Mouse (Mus musculus) gastrocnemius, postnatal 14 days (tissue): Measurements from ENCODE around the gene Tmem50a. TPM values are rescaled to one million over a fixed set of nuclear protein-coding genes. Genes with fewer than 3 reads are reported as not detected.

Source experiments
- DNase-seq: peaks from one replicate; pipeline ENCODE4 v3.0.0; 2021; ENCODE audit warnings: mixed read lengths
- intact Hi-C: fragments of 180-260 bp; cut with DNase I; formaldehyde crosslinking; loops from one replicate; pipeline ENCODE4 v1.15.1; 2025; ENCODE audit warnings: low total_unique reads
- total RNA-seq, 2 experiments: library from RNA; stranded (reverse); gene quantifications; 2 replicates each; pipeline ENCODE4 v1.2.3; 2021

Tmem50a gene
- total RNA-seq, 2 experiments from 2014 or later: 41.1 to 45.9 TPM

DNA sequence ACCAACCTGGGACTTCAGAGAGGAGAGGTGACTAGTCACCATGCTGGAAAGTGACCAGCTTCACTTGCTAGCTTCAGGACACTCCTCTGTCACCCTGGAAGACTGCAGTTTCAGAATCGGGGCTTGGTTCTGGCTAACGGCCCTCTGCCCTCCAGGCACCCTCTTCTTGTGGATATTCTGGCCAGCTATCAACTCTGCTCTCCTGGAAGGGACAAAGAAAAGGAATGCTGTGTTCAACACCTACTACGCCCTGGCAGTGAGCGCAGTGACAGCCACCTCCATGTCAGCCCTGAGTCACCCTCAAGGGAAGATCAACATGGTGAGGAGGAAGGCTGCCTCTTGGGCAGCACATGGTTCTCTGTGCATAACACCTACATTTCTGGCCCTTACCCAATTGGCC, 30.5 kb downstream of the Tmem50a start:
- intact Hi-C loops: loop anchor here (5.0 kb wide), 2 partner anchors 92 to 342 kb away; no protein-coding TSS in a partner anchor
- no peak for DNase-seq

DNA sequence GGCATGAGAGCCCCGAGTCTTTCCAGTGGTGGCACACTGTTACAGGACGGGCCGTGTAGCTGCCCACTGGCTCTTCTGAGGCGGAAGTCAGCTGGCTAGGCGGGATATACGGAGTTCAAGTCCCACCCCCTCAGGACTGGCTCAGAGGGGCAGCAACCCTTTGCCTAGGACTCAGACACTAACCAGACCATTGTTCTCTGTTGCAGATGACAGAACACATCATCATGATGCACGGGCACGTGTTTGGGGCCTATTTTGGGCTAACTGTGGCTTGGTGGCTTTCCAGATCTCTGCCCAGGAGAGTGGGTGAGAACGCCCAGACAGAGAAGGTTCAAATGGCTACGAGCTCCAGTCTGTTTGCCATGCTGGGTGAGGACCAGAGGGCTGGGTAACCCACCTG, 31.0 kb downstream of the Tmem50a start:
- no peak for DNase-seq
- intact Hi-C loops: loop anchor here (5.0 kb wide), 2 partner anchors 92 to 342 kb away; no protein-coding TSS in a partner anchor

DNA sequence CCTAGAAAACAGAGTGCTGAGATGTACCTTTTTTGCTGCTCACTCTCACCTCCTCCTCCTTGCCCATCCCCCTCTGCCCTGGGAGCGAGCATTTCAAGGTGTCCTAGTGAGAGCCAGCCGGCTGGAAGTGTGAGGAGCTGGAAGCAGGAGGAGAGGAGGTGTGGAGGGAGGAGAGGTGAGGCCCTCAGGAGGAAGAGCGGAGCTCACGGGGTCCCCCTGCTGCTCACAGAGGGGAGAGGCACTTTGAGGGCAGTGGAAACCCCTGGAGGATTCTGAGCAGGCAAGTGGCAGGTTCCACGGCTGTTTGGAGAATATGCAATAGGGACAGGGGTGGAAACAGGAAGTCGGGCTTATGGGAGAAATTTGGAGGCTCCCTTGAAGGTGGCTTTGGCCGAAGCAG, 31.6 kb downstream of the Tmem50a start:
- intact Hi-C loops: loop anchor here (5.0 kb wide), 2 partner anchors 91 to 341 kb away; no protein-coding TSS in a partner anchor
- DNase-seq: peak; percentile 11

DNA sequence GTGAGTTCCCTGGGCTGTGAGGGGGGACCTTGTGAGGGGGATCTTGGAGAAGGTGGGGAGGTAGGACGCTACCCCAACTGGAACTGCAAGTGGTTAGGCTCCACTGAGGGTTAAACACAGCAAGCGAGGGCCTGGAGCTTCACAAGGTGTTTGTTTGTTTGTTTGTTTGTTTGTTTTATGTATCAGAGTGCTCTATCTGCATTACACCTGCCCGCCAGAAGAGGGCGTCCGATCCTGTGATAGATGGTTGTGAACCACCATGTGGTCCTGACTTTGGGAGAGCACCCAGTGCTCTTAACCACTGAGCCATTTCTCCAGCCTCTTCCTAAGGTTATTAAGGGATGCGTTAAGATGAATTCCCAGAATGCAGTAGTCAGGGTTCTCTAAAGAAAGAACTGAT, 34.8 kb downstream of the Tmem50a start:
- no peak for DNase-seq
- intact Hi-C loops: loop anchor here (5.0 kb wide), 2 partner anchors 88 to 338 kb away; no protein-coding TSS in a partner anchor

DNA sequence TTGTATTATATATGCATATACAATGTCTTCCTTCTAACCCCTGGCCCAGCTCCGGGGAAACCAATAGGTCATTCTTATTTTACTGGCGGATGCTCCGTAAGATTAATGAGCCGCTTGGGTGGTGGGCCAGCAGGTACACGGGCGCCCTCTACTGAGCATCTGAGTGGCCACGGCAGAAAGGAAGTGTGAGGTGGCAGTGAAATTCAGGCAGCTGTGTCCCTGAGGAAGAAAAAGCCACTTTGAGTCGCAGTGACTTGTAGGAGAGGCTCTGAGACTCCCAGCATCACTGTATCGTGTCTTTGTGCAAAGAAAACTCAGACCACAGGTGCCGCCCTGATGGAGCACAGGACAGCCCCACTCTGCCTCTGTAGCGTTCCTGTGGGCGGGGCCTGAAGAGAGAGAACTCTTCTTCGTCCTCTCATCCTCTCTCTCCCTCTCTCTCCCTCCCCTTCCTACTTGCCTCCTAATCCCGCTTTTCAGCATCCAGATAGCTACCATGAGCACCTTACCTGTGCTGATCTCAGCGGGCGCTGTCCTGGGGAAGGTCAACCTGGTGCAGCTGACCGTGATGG, 35.3 kb downstream of the Tmem50a start:
- DNase-seq: peak; percentile 66
- intact Hi-C loops: no loop called here

DNA sequence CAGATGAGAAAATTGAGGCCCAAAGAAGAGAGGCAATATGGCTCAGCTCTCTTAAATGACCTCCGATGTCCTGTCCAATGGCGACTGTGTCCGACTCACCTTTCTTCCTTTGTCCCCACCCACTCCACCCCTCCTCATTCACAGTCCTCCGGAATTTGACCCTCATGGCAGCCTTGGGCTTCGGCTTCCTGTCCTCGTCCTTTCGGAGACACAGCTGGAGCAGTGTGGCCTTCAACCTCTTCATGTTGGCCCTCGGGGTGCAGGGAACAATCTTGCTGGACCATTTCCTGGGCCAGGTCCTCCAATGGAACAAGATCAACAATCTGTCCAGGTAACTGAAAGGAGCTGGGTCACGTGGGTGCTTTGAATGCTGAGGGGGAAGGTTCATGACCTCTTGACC, 38.7 kb downstream of the Tmem50a start:
- DNase-seq: no peak
- intact Hi-C loops: no loop called here

DNA sequence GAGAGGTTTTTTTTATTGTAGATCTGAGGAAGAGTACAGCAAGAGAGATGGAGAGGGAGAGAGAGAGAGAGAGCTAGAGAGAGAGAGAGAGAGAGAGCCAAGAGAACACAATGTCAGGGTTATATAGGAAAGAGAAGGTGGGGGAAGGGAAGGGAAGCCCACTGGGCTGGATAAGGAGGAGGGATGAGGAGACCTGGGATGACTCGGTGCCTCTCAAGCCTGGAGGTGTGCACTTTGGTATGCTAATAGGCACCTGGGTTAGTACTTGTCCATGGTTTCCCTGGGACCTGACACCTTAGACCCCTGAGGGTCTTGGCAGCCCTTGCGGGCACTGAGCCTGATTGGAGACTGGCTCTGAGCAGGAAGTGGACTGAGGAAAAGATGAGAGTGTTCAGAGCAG, 42.9 kb downstream of the Tmem50a start:
- intact Hi-C loops: no loop called here
- no peak for DNase-seq

DNA sequence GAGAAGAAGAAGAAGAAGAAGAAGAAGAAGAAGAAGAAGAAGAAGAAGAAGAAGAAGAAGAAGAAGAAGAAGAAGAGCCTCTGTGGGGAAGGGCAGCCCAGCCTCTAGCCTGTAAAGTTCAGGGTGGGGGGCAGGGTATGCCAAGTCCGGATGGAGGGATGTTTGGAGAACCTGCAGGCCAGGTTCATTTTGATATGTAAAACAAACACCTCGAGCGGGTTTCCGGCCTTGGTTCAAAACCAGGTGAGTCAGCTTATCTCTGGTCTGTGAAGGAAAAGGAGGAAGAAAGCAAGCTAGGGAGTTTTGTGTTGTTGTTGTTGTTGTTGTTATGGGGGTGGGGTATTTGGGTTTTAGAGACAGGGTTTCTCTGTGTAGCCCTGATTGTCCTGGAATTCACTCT, 43.3 kb downstream of the Tmem50a start:
- no peak for DNase-seq
- intact Hi-C loops: no loop called here

DNA sequence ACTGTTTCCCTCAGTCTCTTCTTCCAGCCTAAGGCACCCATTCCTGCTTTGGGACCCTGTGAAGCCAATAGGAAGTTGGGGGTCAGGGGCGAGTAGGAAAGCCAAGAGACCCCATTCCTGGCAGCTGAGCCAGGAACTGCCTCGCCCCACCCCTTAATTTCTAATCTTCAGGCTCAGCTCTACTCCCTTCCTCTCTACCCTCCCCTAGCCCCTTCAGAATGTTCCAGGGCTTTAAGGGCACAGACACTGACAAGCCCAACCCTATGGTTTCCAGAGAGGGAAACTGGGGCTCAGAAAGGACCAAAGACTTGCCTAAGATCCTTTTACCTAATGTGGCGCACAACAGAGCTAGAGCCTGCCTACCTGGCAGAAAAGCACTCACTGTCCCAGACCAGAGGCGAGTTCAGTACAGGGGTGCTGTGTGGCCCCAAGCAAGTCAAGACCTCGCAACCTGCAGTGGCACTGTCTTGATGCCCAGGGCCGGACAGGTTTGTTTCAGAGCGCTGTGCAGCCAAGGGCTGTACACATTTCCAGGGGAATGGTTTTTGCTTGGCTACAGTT, 44.9 kb downstream of the Tmem50a start:
- intact Hi-C loops: no loop called here
- DNase-seq: no peak

DNA sequence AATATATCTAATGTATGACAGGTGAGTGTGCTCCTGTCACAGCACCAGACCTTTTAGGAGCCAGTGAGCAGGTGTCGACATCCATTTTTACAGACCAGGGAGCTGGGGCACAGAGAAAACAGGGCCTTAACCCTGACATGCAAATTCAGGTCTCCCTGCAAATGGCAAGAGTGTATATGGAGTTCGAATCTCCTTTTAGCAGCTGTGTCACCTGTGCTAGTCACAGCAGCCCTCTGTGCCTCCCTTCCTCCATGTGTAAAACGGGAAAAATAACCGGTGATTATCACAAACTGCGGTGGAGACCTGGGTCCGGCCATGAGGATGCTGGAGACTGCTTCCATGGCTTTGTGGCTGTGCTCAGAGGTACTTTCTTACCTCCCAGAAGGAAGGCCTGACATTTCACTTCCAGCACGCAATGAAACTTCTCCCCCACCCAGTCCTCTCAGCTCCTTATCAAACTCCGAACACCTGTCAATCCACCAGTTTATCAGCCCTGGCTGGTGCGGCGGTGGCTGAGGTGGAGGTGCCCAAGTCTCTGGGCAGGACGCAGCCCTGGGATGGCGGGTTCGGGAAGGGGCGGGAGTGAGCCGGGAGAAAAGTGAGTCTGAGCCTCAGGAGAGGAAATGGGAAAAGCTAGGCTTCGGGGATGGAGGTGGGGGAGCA, 45.6 kb downstream of the Tmem50a start:
- intact Hi-C loops: no loop called here
- no peak for DNase-seq

DNA sequence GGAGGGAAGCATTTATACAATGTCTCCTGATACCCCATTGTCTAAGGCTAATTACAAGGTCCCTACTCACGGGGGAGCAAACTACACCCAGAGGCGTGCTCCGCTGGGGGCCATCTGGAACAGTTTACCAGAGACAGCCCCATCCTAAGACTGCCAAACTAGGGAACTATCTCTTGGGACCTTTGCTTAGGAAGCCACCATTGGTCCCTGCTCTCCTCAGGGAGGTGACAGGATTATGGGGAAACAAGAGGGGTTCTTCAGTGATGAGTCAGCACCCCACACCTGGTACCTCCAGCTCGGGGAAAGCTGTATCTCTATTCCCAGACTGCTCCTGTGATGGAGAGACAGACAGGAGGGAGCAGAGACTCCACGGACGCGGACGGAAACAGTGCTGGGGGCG, 46.3 kb downstream of the Tmem50a start:
- intact Hi-C loops: no loop called here
- DNase-seq: no peak

DNA sequence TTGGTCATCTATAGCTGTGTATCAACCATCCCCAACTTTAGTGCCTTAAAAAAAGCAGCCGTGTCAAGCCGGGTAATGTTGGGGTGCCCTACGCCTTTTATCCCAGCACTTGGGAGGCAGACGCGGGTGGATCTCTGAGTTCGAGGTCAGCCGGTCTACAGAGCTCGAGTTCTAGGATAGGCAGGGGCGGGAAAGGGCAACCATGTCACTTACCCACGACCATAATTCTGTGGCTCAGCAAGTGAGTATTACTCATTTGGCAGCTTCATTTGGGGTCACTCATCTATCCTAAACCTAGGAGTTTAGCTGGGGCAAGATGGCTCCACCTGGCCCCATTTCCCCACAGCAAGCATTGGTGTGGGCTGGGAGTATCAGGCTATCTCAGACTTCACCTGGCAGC, 46.8 kb downstream of the Tmem50a start:
- intact Hi-C loops: no loop called here
- DNase-seq: no peak

DNA sequence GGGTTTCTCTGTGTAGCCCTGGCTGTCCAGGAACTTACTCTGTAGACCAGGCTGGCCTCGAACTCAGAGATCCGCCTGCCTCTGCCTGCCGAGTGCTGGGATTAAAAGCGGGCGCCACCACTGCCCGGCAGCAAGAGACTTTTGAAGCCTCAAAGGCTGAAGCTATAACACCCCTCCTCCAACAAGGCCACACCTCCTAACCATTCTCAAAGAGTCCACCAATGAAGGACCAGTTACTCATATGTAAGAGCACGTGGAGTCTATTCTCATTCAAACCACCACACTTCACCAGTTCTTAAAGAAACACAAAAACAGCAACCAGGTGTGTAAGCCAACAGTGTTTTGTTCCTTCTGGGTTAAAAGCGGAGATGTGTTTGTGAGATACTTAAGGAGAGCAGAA, 47.2 kb downstream of the Tmem50a start:
- no peak for DNase-seq
- intact Hi-C loops: no loop called here

DNA sequence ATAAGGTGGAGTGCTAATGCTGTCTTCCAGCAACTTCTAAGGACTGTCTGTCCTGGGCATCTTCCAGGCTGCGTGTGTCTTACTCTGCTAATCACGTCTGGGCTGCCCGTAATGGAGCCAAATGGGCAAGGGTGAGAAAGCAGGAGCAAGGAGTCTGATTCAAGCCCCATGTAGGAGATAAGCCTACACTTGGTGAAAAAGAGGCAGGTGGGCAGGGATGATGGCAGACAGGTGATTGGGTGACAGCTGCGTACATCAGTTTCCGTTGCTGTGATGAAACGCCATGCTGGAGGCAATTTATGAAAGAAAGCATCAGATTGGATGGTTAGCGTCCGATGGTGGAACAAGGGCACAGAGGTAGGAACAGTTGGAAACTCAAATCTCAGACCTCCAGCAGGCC, 47.6 kb downstream of the Tmem50a start:
- DNase-seq: no peak
- intact Hi-C loops: no loop called here

DNA sequence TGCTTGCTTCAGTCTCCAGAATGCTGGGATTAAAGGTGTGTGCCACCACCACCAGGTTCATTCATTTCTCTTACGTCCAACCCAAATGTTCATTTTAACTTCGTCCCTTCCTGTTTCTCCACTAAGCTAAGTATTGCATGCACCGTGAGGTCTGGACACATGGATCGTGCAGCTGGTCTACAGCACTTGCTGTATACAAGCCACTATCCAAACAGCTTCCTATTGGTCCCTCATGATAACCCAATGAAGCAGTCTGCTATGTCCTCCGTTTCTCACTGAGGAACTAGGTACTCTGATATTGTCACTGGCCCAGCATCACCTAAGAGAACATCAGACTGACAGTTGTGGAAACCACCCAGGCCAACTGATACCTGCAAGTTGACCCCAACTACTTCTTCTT, 49.0 kb downstream of the Tmem50a start:
- intact Hi-C loops: no loop called here
- no peak for DNase-seq

DNA sequence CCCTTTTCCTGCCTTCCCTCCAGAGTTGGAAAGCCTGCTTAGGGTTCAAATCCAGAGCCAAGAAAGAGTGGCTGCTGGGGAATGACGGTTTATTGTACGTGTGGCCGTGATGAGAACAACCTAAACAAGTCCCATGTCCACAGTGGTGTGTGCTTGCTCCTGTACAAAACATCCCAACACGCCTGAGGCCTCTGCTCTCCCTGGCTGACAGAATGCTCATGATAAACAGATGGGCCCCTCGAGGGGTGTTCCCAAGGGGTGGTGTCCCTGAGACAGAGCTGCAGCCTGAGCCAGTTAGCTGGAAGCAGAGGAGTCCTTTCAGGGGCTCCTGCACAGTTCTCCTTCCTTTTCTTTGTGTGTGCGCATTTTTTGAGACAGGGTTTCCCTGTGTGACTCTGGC, 49.5 kb downstream of the Tmem50a start:
- DNase-seq: no peak
- intact Hi-C loops: no loop called here

DNA sequence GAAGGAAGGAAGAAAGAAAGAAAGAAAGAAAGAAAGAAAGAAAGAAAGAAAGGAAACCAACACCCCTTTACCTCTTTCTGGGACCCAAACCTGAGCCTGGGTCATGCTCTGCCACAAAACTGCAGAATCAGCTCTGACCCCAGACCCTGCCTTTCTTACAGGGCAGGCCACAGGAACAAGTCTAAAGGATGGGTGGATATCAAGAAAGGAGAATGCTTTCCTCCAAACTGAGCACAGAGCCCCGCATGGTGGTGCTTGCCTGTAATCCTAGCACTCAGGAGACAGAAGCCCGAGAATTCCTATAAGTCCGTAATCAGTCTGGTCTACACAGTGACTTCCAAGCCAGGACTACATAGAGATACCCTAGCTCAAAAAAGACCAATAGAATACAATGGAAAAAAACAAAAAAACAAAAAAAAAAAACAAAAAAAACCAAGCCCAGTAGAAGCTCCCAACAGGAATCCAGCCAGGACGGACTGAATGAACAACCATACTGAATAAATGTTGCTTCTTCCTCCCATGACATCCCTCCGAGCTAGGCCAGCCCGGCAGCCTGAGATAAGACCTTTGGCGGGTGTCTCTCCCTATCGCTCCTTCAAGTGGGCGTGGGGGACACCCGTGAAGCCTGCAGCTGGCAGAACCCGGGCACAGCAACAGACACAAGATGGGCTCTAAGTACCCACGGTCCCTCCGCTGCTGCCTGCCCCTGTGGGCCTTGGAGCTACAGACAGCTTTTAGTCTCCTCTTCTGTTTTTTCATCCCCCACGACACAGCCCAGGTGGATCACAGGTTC, 50.7 kb downstream of the Tmem50a start, which contains the start of gene Rhd:
TSS of gene Rhd (plus strand) at position 600 of the 793 bp plus-strand sequence.
- intact Hi-C loops: no loop called here

DNA sequence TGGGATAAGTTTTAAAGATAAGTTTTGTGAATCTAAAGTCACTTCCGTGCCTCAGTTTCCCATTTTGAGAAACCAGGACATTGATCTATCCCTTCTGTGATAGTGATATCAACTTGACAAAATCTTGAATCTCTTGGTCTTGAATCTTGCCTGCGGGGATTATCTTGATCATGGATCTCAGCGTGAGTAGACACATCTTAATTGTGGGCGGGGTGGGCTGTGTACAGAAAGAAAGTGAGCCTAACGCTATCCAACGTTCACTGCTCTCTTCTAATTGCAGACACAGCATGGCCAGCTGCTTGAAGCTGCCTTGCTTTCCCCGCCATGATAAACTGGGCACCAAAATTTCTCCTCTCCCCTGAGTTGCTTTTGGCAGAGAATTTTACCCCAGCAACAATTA, 51.8 kb downstream of the Tmem50a start:
- intact Hi-C loops: no loop called here
- no peak for DNase-seq

More for the DNA sequence above, 50.7 kb downstream of the Tmem50a start, which contains the start of gene Rhd:
- no peak for DNase-seq

DNA sequence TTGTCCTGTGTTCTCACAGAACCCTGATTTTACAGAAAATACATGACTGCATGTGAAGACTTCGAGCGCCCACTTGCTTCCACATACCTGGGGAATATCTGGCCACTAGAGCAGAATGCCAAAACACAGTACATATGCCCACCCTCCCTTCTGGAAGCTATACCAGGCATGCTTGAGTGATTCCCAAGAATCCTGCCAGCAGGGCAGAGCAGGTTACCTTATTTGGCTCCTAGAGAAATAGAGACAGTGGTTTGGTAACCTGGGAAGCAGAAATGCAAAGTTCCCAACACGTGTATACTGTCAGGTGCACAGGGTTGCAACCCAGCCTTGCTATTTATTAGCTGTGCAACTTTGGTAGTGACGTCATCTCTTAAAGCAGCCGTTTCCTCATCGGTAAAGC, 52.9 kb downstream of the Tmem50a start:
- DNase-seq: no peak
- intact Hi-C loops: no loop called here

DNA sequence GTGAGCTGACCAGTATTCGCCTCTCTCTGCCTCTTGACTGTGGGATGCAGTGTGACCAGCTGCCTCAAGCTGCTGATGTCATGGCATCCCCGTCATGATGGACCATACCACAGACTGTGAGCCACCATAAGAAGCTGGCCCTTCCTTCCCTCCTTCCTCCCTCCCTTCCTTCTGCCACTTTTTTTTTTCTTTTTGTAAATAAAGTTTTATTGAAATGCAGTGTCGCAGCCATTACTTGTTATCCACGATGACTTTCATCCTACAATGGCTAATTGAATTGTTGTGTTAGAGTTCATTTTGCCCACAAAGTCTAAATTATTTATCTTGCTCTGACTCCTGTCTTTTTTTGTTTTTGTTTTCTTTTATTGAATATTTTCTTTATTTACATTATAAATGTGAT, 56.3 kb downstream of the Tmem50a start:
- no peak for DNase-seq
- intact Hi-C loops: no loop called here
